In the genomic region with DNA sequence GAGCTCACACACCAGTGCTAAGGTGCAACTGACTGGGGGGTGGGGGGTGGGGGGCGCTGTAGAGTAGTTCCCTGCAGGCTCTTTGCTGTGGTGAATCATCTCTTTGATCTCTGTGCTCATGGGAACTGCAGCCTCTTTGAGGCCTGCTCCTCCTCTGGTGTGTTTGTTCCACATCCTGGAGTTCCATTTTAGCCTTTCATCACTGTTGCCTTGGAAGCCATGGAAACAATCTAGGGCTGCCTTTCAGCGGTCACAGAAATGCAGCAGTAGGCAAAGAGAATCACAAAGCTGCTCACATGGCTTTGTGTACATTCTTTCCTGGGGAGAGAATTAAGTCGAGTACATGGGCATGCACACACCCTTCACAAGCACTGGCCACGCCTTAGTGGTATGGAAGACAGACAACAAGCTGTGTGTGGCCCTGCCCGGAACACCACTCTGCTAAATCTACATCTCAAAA, we compare ENCODE assay signal across 8 mouse cellular contexts.
DNase-seq lines count a peak whose midpoint lies in the region; ATAC-seq lines count a peak whose summit lies in the region.

No protein-coding gene starts in this region.

- ATAC-seq in heart, embryonic 15.5 days (replicated peaks; ENCODE audit: insufficient number of reproducible peaks, insufficient read depth, low FRiP score, low read depth) = 0 out of 2 replicates have a peak, but pooled peaks have one; percentile 31
- peak; percentile 80 for ATAC-seq in forebrain, embryonic 12.5 days (ENCODE audit: low FRiP score)
- ATAC-seq in inflammation-experienced regulatory T-cells, adult 6 months = no peak

- H3K4me2 ChIP-seq in heart, embryonic 15.5 days = no peak overlapping the region
- no peak overlapping the region for H3K4me2 ChIP-seq in forebrain, embryonic 12.5 days

- no peaks in the 10 kb centered on the region for H3K9me3 ChIP-seq in heart, embryonic 15.5 days (replicated peaks)
- H3K9me3 ChIP-seq in forebrain, embryonic 12.5 days = no peaks in the 10 kb centered on the region

- H3K4me1 ChIP-seq in heart, embryonic 15.5 days (replicated peaks) = peaks cover 7% of the 10 kb centered on the region; the same call in 1 of the 2 replicates
- H3K4me1 ChIP-seq in forebrain, embryonic 12.5 days = peaks cover 15% of the 10 kb centered on the region

- H3K27ac ChIP-seq in heart, embryonic 15.5 days = no peak overlapping the region
- H3K27ac ChIP-seq in forebrain, embryonic 12.5 days = peak overlapping the region; percentile 8; the same call in 1 of the 2 replicates

- intact Hi-C loops in heart, postnatal 10 days (cut with DNase I) = no loop called here

- DNase-seq in heart, postnatal 10 days = no peak
- DNase-seq in Muller cell, postnatal 12 days (ENCODE audit: inconsistent ontology term) = peak; percentile 29
- peak; percentile 34 for DNase-seq in mesoderm, embryonic 11.5 days (ENCODE audit: low read depth, low spot score)
- DNase-seq in gastrocnemius, postnatal 10 days = no peak
- no peak for DNase-seq in urinary bladder, adult 18-20 months (ENCODE audit: low spot score in 2 of 2)

- WGBS in heart, embryonic 15.5 days = 34% methylated on average over 5 of the region's 5 CpGs
- 6% methylated on average over 5 of the region's 5 CpGs for WGBS in forebrain, embryonic 12.5 days

- no peak overlapping the region for H3K9ac ChIP-seq in heart, embryonic 15.5 days
- H3K9ac ChIP-seq in forebrain, embryonic 12.5 days = no peak overlapping the region

- no peaks in the 10 kb centered on the region for H3K27me3 ChIP-seq in heart, embryonic 15.5 days
- no peaks in the 10 kb centered on the region for H3K27me3 ChIP-seq in forebrain, embryonic 12.5 days

- H3K4me3 ChIP-seq in heart, embryonic 15.5 days = no peak overlapping the region
- no peak overlapping the region for H3K4me3 ChIP-seq in forebrain, embryonic 12.5 days (replicated peaks)

- peaks cover 13% of the 10 kb centered on the region; the same call in 1 of the 2 replicates for H3K36me3 ChIP-seq in heart, embryonic 15.5 days
- H3K36me3 ChIP-seq in forebrain, embryonic 12.5 days (replicated peaks) = no peaks in the 10 kb centered on the region

Comparison
In these comparisons a context has a peak if more than half of its experiments do, and no peak if none do; other contexts are left out.
1. DNase-seq: peak in Muller cell, postnatal 12 days (single experiment) and mesoderm, embryonic 11.5 days (single experiment); none in heart, postnatal 10 days (0 of 2), gastrocnemius, postnatal 10 days (single experiment) and urinary bladder, adult 18-20 months (0 of 2).